Mouse (Mus musculus) stomach, postnatal 0 days (tissue): Measurements from ENCODE around the gene Scaf1.

Source experiments
- CTCF ChIP-seq: IDR thresholded peaks from 2 replicates; pipeline ENCODE4 v1.5.1; 2016; ENCODE audit warnings: antibody characterized with exemption, low read depth, mild to moderate bottlenecking, moderate library complexity
- EP300 ChIP-seq: optimal IDR thresholded peaks from 2 replicates; pipeline ENCODE3; 2016; ENCODE audit warnings: antibody characterized with exemption

GRCm38 (mm10) chr7:45007141-45007540, 9.0 kb downstream of the Scaf1 start:
- no peak for TF ChIP-seq CTCF
- no peak for TF ChIP-seq EP300
